Mouse (Mus musculus): Measurements from ENCODE around the gene Thap11. TPM values are rescaled to one million over a fixed set of nuclear protein-coding genes. Genes with fewer than 3 reads are reported as not detected.
A peak's percentile ranks its signal among the peaks of the same experiment; 100 is the strongest.
"Not testable (repeated sequence)": the region's sequence is repeated elsewhere in the genome, so short reads cannot be mapped to it uniquely, and the experiment has no call there.

Gene Thap11
- total RNA-seq (2015) (42.8 and 48.9 TPM in 2 replicates), total RNA-seq (2017) (38.5 and 42.6 TPM in 2 replicates)

GRCm38 (mm10) chr8:105854715-105855216, at the start of gene Thap11:
Thap11 (plus strand) TSS chr8:105855132.
- peak; percentile 74 for ATAC-seq (ENCODE audit: poor library complexity, severe bottlenecking)

GRCm38 (mm10) chr8:105805346-105805745, 49.6 kb upstream of the Thap11 start:
- ATAC-seq (ENCODE audit: poor library complexity, severe bottlenecking) = no peak

GRCm38 (mm10) chr8:105805964-105806363, 49.0 kb upstream of the Thap11 start:
- no peak for ATAC-seq (ENCODE audit: poor library complexity, severe bottlenecking)

- ATAC-seq (ENCODE audit: poor library complexity, severe bottlenecking) = no peak
Observed at GRCm38 (mm10) chr8:105807766-105808165, 47.2 kb upstream of the Thap11 start.

GRCm38 (mm10) chr8:105808480-105808879, 46.5 kb upstream of the Thap11 start:
- ATAC-seq (ENCODE audit: poor library complexity, severe bottlenecking) = 0 out of 2 replicates have a peak, but pooled peaks have one; percentile 27

GRCm38 (mm10) chr8:105810245-105810786, 44.6 kb upstream of the Thap11 start:
- ATAC-seq (ENCODE audit: poor library complexity, severe bottlenecking) = peak; percentile 74

GRCm38 (mm10) chr8:105811061-105811460, 43.9 kb upstream of the Thap11 start:
- ATAC-seq (ENCODE audit: poor library complexity, severe bottlenecking) = no peak

GRCm38 (mm10) chr8:105811543-105811942, 43.4 kb upstream of the Thap11 start:
- no peak for ATAC-seq (ENCODE audit: poor library complexity, severe bottlenecking)

GRCm38 (mm10) chr8:105812511-105812910, 42.4 kb upstream of the Thap11 start:
- no peak for ATAC-seq (ENCODE audit: poor library complexity, severe bottlenecking)

- ATAC-seq (ENCODE audit: poor library complexity, severe bottlenecking) = no peak
Observed at GRCm38 (mm10) chr8:105813241-105813640, 41.7 kb upstream of the Thap11 start.

- ATAC-seq (ENCODE audit: poor library complexity, severe bottlenecking) = no peak
Observed at GRCm38 (mm10) chr8:105819659-105820058, 35.3 kb upstream of the Thap11 start.

GRCm38 (mm10) chr8:105820925-105821324, 34.0 kb upstream of the Thap11 start:
- ATAC-seq (ENCODE audit: poor library complexity, severe bottlenecking) = peak; percentile 59; the same call in 1 of the 2 replicates

GRCm38 (mm10) chr8:105825506-105825905, 29.4 kb upstream of the Thap11 start:
- ATAC-seq (ENCODE audit: poor library complexity, severe bottlenecking) = no peak

- no peak for ATAC-seq (ENCODE audit: poor library complexity, severe bottlenecking)
Observed at GRCm38 (mm10) chr8:105826379-105826778, 28.6 kb upstream of the Thap11 start.

GRCm38 (mm10) chr8:105826861-105827848, 27.8 kb upstream of the Thap11 start, which contains the start of the genes Ranbp10 and Tsnaxip1:
Ranbp10 (minus strand) TSS chr8:105827350.
Tsnaxip1 (plus strand) TSS chr8:105827731.
- peak; percentile 95 for ATAC-seq (ENCODE audit: poor library complexity, severe bottlenecking)

- not testable (repeated sequence) for ATAC-seq (ENCODE audit: poor library complexity, severe bottlenecking)
Observed at GRCm38 (mm10) chr8:105833740-105834139, 21.2 kb upstream of the Thap11 start.

GRCm38 (mm10) chr8:105835318-105835717, 19.6 kb upstream of the Thap11 start:
- peak; percentile 100 for ATAC-seq (ENCODE audit: poor library complexity, severe bottlenecking)

- no peak for ATAC-seq (ENCODE audit: poor library complexity, severe bottlenecking)
Observed at GRCm38 (mm10) chr8:105836991-105837390, 17.9 kb upstream of the Thap11 start.

- no peak for ATAC-seq (ENCODE audit: poor library complexity, severe bottlenecking)
Observed at GRCm38 (mm10) chr8:105839209-105839608, 15.7 kb upstream of the Thap11 start.

- no peak for ATAC-seq (ENCODE audit: poor library complexity, severe bottlenecking)
Observed at GRCm38 (mm10) chr8:105846678-105847077, 8.3 kb upstream of the Thap11 start.

- no peak for ATAC-seq (ENCODE audit: poor library complexity, severe bottlenecking)
Observed at GRCm38 (mm10) chr8:105850014-105850413, 4.9 kb upstream of the Thap11 start.

Data from megakaryocyte, adult 5-6 weeks (primary cell).